ENCODE assay signal across 15 mouse cellular contexts in genomic region chr9:111534744-111535423, GRCm38 (mm10).
DNase-seq lines count a peak whose midpoint lies in the region; ATAC-seq lines count a peak whose summit lies in the region.
"Had no signal": no experiment of that assay in that cellular context is flagged by ENCODE, and none has a peak within 500 bp of the region (broad histone marks: within the 10 kb centered on the region; RNA-seq: fewer than 3 reads in every experiment).

No protein-coding gene starts in this region.

- 54% methylated on average over 7 of the region's 7 CpGs for WGBS in hindbrain, embryonic 12.5 days
- WGBS in hindbrain, embryonic 16.5 days = 48% methylated on average over 7 of the region's 7 CpGs
- 18% methylated on average over 7 of the region's 7 CpGs for WGBS in intestine, embryonic 16.5 days

- H3K4me1 ChIP-seq in hindbrain, embryonic 12.5 days = no peaks in the 10 kb centered on the region
- no peaks in the 10 kb centered on the region for H3K4me1 ChIP-seq in hindbrain, embryonic 16.5 days (ENCODE audit: control insufficient read depth, insufficient read depth, low read depth, low read length)
- H3K4me1 ChIP-seq in intestine, embryonic 16.5 days (ENCODE audit: control insufficient read depth, insufficient read depth, low read length) = no peaks in the 10 kb centered on the region; the same call in 1 of the 2 replicates
- H3K4me1 ChIP-seq: forebrain, embryonic 15.5 days had no signal

- H3K27me3 ChIP-seq in hindbrain, embryonic 12.5 days = no peaks in the 10 kb centered on the region
- no peaks in the 10 kb centered on the region for H3K27me3 ChIP-seq in hindbrain, embryonic 16.5 days (replicated peaks; ENCODE audit: control insufficient read depth, insufficient read depth, low read length)
- no peaks in the 10 kb centered on the region for H3K27me3 ChIP-seq in intestine, embryonic 16.5 days (replicated peaks; ENCODE audit: control insufficient read depth, insufficient read depth, low read length)
- H3K27me3 ChIP-seq: forebrain, embryonic 15.5 days had no signal

- peak; percentile 8 for DNase-seq in c-Kit-positive CD71-negative TER-119-negative erythroid progenitor cells, embryonic 14.5 days (ENCODE audit: low read depth)
- DNase-seq in ovary, adult 18-20 months (ENCODE audit: low spot score) = no peak
- DNase-seq in cerebellum, postnatal 14 days = no peak
- no peak for DNase-seq in layer of hippocampus, postnatal 10 days (ENCODE audit: low spot score in 2 of 2)
- DNase-seq: adrenal gland, adult 8-10 months; cerebellum, postnatal 25 days; gastrocnemius, adult 2 months; kidney, adult 11 months; right cerebral cortex, postnatal 14 days had no signal

- H3K27ac ChIP-seq in hindbrain, embryonic 12.5 days = no peak overlapping the region
- no peak overlapping the region for H3K27ac ChIP-seq in hindbrain, embryonic 16.5 days (ENCODE audit: low read depth, low read length)
- H3K27ac ChIP-seq in intestine, embryonic 16.5 days (ENCODE audit: low read length) = peak overlapping the region; percentile 61
- H3K27ac ChIP-seq: forebrain, embryonic 15.5 days; gastrocnemius, adult 2 months; macrophage had no signal

- H3K9ac ChIP-seq in hindbrain, embryonic 12.5 days = no peak overlapping the region
- no peak overlapping the region for H3K9ac ChIP-seq in hindbrain, embryonic 16.5 days (ENCODE audit: low read depth, low read length)
- H3K9ac ChIP-seq in intestine, embryonic 16.5 days (ENCODE audit: low read depth, low read length) = no peak overlapping the region
- H3K9ac ChIP-seq: forebrain, embryonic 15.5 days had no signal

- no peaks in the 10 kb centered on the region for H3K9me3 ChIP-seq in hindbrain, embryonic 12.5 days (replicated peaks)
- H3K9me3 ChIP-seq in hindbrain, embryonic 16.5 days (ENCODE audit: control insufficient read depth, low read length) = no peaks in the 10 kb centered on the region
- no peaks in the 10 kb centered on the region for H3K9me3 ChIP-seq in intestine, embryonic 16.5 days (ENCODE audit: control insufficient read depth, low read length)
- H3K9me3 ChIP-seq: forebrain, embryonic 15.5 days had no signal

- no peaks in the 10 kb centered on the region for H3K36me3 ChIP-seq in hindbrain, embryonic 12.5 days
- H3K36me3 ChIP-seq in hindbrain, embryonic 16.5 days (ENCODE audit: control insufficient read depth, insufficient read depth, low read length) = no peaks in the 10 kb centered on the region
- no peaks in the 10 kb centered on the region for H3K36me3 ChIP-seq in intestine, embryonic 16.5 days (ENCODE audit: control insufficient read depth, insufficient read depth, low read length)
- H3K36me3 ChIP-seq: forebrain, embryonic 15.5 days had no signal

- peak; percentile 54 for ATAC-seq in hindbrain, embryonic 12.5 days (ENCODE audit: low FRiP score)
- ATAC-seq in hindbrain, embryonic 16.5 days = no peak
- peak; percentile 73 for ATAC-seq in intestine, embryonic 16.5 days
- peak; percentile 80 for ATAC-seq in megakaryocyte progenitor cell, adult 5-6 weeks (replicated peaks; ENCODE audit: poor library complexity)
- ATAC-seq: forebrain, embryonic 15.5 days had no signal

- no peak overlapping the region for H3K4me3 ChIP-seq in hindbrain, embryonic 12.5 days
- H3K4me3 ChIP-seq in hindbrain, embryonic 16.5 days (ENCODE audit: low read length) = no peak overlapping the region
- no peak overlapping the region for H3K4me3 ChIP-seq in intestine, embryonic 16.5 days (ENCODE audit: low read length)
- H3K4me3 ChIP-seq: forebrain, embryonic 15.5 days; gastrocnemius, adult 2 months had no signal

- H3K4me2 ChIP-seq in hindbrain, embryonic 12.5 days (replicated peaks) = no peak overlapping the region
- H3K4me2 ChIP-seq in hindbrain, embryonic 16.5 days (ENCODE audit: low read length) = no peak overlapping the region
- peak overlapping the region; percentile 32 for H3K4me2 ChIP-seq in intestine, embryonic 16.5 days (ENCODE audit: low read depth, low read length)
- H3K4me2 ChIP-seq: forebrain, embryonic 15.5 days had no signal
